8 mouse cellular contexts compared by ENCODE assay signal in the genomic region with DNA sequence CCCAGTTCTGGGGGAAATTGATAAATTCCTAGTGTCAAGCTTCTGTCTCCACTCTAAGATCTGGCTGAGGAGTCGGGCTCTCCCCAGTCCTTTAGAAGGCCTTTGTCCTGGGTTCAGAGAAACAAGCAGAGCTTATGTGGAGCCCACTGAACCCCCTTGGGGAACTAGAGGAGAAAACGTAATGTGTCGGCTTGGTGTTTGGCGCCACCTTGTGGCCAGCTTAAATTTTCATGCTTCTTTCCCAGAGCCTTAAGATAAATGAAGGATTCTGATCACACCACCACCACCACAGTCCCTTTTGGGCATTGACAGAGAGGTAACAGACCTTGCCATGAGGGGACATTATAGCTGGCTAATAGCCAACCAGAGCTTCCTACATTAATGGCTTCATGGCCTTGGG. TPM values are rescaled to one million over a fixed set of nuclear protein-coding genes. Genes with fewer than 3 reads are reported as not detected.
DNase-seq lines count a peak whose midpoint lies in the region; ATAC-seq lines count a peak whose summit lies in the region.

No protein-coding gene starts in this region.

- H3K36me3 ChIP-seq in embryonic facial prominence, embryonic 11.5 days (replicated peaks; ENCODE audit: control insufficient read depth, insufficient read depth, low read depth, low read length): no peaks in the 10 kb centered on the region

- H3K27me3 ChIP-seq in embryonic facial prominence, embryonic 11.5 days (ENCODE audit: control insufficient read depth, insufficient read depth, low read length): no peaks in the 10 kb centered on the region

- no peak overlapping the region for H3K27ac ChIP-seq in embryonic facial prominence, embryonic 11.5 days (replicated peaks; ENCODE audit: low read depth, low read length)

- H3K9me3 ChIP-seq in embryonic facial prominence, embryonic 11.5 days (replicated peaks; ENCODE audit: control insufficient read depth, low read length): no peaks in the 10 kb centered on the region

- no peak overlapping the region for H3K4me2 ChIP-seq in embryonic facial prominence, embryonic 11.5 days (ENCODE audit: low read depth, low read length)

- DNase-seq in adrenal gland, adult (ENCODE audit: inconsistent age in 2 of 2, low spot score in 1 of 2): peak; percentile 45 to 85
- DNase-seq in adrenal gland, adult 8-10 months: no peak
- DNase-seq in ovary, postnatal 10 days (ENCODE audit: low spot score): peak; percentile 60
- DNase-seq in ovary, adult 18-20 months (ENCODE audit: low spot score): no peak
- peak; percentile 91 for DNase-seq in embryonic facial prominence, embryonic 11.5 days (ENCODE audit: low spot score)
- DNase-seq in layer of hippocampus, adult 18-20 months (ENCODE audit: low spot score in 2 of 2): peak; percentile 45 to 89
- DNase-seq in lung, postnatal 36 days: peak; percentile 78
- DNase-seq in spleen, postnatal 4 days (ENCODE audit: low spot score in 2 of 2): peak; percentile 61 to 88

- H3K4me3 ChIP-seq in embryonic facial prominence, embryonic 11.5 days (ENCODE audit: low read depth, low read length): no peak overlapping the region

- H3K4me1 ChIP-seq in embryonic facial prominence, embryonic 11.5 days (ENCODE audit: control insufficient read depth, insufficient read depth, low read length): peaks cover 2% of the 10 kb centered on the region

- 2% methylated on average over 4 of the region's 4 CpGs for WGBS in embryonic facial prominence, embryonic 11.5 days

- ATAC-seq in embryonic facial prominence, embryonic 11.5 days (replicated peaks; ENCODE audit: insufficient number of reproducible peaks, low FRiP score, low TSS enrichment, low read depth): no peak

- H3K9ac ChIP-seq in embryonic facial prominence, embryonic 11.5 days (replicated peaks; ENCODE audit: low read length): no peak overlapping the region

RNA-seq across cellular contexts. Expression of a gene that starts 0.7 kb away (rescaled TPM):
- total RNA-seq in adrenal gland, adult 8-10 months (2022): not detected
- 0.08 and 0.21 TPM in 2 replicates for polyA plus RNA-seq in embryonic facial prominence, embryonic 11.5 days (2014; fragmentation: Nextera tagmentation; extraction: Ambion mirVana)
- not detected for total RNA-seq in layer of hippocampus, adult 18-20 months (2021)

RNA-seq across cellular contexts. Expression of a gene that starts 3.8 kb away (rescaled TPM):
- 1 to 10 TPM; 1.6 to 4.4 (median 2.1) TPM for total RNA-seq in adrenal gland, adult 8-10 months (2022)
- polyA plus RNA-seq in embryonic facial prominence, embryonic 11.5 days (2014; fragmentation: Nextera tagmentation; extraction: Ambion mirVana): 182 and 186 TPM in 2 replicates
- not detected for total RNA-seq in layer of hippocampus, adult 18-20 months (2021)

Comparison
In these comparisons a context has a peak if more than half of its experiments do, and no peak if none do; other contexts are left out.
1. DNase-seq: peak in adrenal gland, adult (2 of 2), ovary, postnatal 10 days (single experiment), embryonic facial prominence, embryonic 11.5 days (single experiment), layer of hippocampus, adult 18-20 months (2 of 2), lung, postnatal 36 days (single experiment) and spleen, postnatal 4 days (2 of 2); none in adrenal gland, adult 8-10 months (single experiment) and ovary, adult 18-20 months (single experiment).